Comparison of ENCODE assay signal across 10 mouse cellular contexts in the genomic region with DNA sequence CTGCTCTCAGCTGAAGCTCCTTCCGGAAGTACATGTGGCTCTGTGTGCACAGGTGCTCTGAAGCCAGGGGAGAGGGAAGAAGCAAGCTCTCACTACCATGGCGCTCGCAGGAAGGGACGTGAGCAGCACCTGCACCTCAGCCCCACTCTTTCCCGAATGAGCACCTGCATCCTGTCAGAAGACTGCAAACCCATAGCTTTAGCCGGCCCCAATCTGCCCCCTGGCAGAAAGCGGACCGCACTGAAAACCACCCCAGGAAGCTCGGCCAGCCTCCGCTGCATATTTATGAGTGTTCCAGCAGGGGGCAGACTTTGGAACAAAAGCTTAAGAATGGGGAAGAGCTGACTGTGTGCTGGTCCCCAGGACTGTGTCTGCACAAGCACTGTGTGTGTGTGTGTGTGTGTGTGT. TPM values are rescaled to one million over a fixed set of nuclear protein-coding genes. Genes with fewer than 3 reads are reported as not detected.
DNase-seq lines count a peak whose midpoint lies in the region; ATAC-seq and TF ChIP-seq lines count a peak whose summit lies in the region.
"Had no signal": no experiment of that assay in that cellular context is flagged by ENCODE, and none has a peak within 500 bp of the region (broad histone marks: within the 10 kb centered on the region; RNA-seq: fewer than 3 reads in every experiment).

No protein-coding gene starts in this region.

- no peaks in the 10 kb centered on the region for H3K9me3 ChIP-seq in lung, postnatal 0 days (ENCODE audit: low read length)

- no peaks in the 10 kb centered on the region; the same call in 1 of the 2 replicates for H3K36me3 ChIP-seq in lung, postnatal 0 days (ENCODE audit: insufficient read depth, low read length)

- no peak for DNase-seq in gastrocnemius, adult 2 months
- no peak for DNase-seq in gastrocnemius, postnatal 25 days
- DNase-seq in urinary bladder, adult 2 months (ENCODE audit: low spot score), result peak; percentile 15
- DNase-seq in urinary bladder, adult 18-20 months (ENCODE audit: low spot score in 2 of 2), result no peak
- DNase-seq in lung, postnatal 0 days (ENCODE audit: low spot score), result no peak
- DNase-seq in MN1 (ENCODE audit: low spot score), result no peak
- no peak for DNase-seq in kidney, adult 11 months

- no peak overlapping the region for H3K9ac ChIP-seq in lung, postnatal 0 days (replicated peaks; ENCODE audit: low read depth)
- H3K9ac ChIP-seq: hindbrain, embryonic 14.5 days had no signal

- peak; percentile 57 for TF ChIP-seq CTCF in gastrocnemius, adult 2 months (IDR thresholded peaks at IDR 0.05)
- TF ChIP-seq CTCF in lung, postnatal 0 days (IDR thresholded peaks at IDR 0.05), result peak; percentile 60

- no peak overlapping the region for H3K27ac ChIP-seq in gastrocnemius, adult 2 months
- H3K27ac ChIP-seq in lung, postnatal 0 days (ENCODE audit: low read length), result no peak overlapping the region
- H3K27ac ChIP-seq: hindbrain, embryonic 14.5 days had no signal

- H3K4me3 ChIP-seq in gastrocnemius, adult 2 months, result no peak overlapping the region
- no peak overlapping the region for H3K4me3 ChIP-seq in lung, postnatal 0 days (ENCODE audit: low read depth, low read length)

- ATAC-seq in lung, postnatal 0 days, result no peak
- no peak; the same call in 1 of the 2 replicates for ATAC-seq in monocyte, adult 5-6 weeks (replicated peaks; ENCODE audit: insufficient number of reproducible peaks, low FRiP score, low TSS enrichment, poor library complexity, severe bottlenecking)

- no peaks in the 10 kb centered on the region for H3K27me3 ChIP-seq in lung, postnatal 0 days (replicated peaks; ENCODE audit: insufficient read depth, low read length)

- no peak overlapping the region for H3K4me2 ChIP-seq in lung, postnatal 0 days (replicated peaks; ENCODE audit: low read depth, low read length)
- H3K4me2 ChIP-seq: hindbrain, embryonic 14.5 days had no signal

- intact Hi-C loops in gastrocnemius, adult 2 months (cut with DNase I), result no loop called here

- no peaks in the 10 kb centered on the region for H3K4me1 ChIP-seq in lung, postnatal 0 days (ENCODE audit: insufficient read depth, low read depth, low read length)

- WGBS in lung, postnatal 0 days, result 57% methylated on average over 10 of the region's 10 CpGs

- TF ChIP-seq EP300 in lung, postnatal 0 days (IDR thresholded peaks at IDR 0.05), result no peak

RNA-seq across cellular contexts. Expression of a gene that starts 17.2 kb away (rescaled TPM):
- not detected for total RNA-seq in gastrocnemius, adult 2 months (2021)
- total RNA-seq in gastrocnemius, postnatal 25 days (2021), result not detected
- polyA plus RNA-seq in urinary bladder, adult 2 months (2012; rRNA removed), result not detected in 2 replicates
- polyA plus RNA-seq in lung, postnatal 0 days (2015; fragmentation: Nextera tagmentation; extraction: Ambion mirVana), result not detected in 2 replicates
- not detected in 3 replicates for total RNA-seq in monocyte, adult 5-6 weeks (2017)
- polyA plus RNA-seq: hindbrain, embryonic 14.5 days; liver, embryonic 16.5 days had no signal
